Mouse (Mus musculus) lung, postnatal 10 days (tissue): Measurements from ENCODE around the gene Tmem136.

ENCODE experiments used
- DNase-seq: peaks from one replicate; pipeline ENCODE4 v3.0.0; 2021

Gene Tmem136

DNA sequence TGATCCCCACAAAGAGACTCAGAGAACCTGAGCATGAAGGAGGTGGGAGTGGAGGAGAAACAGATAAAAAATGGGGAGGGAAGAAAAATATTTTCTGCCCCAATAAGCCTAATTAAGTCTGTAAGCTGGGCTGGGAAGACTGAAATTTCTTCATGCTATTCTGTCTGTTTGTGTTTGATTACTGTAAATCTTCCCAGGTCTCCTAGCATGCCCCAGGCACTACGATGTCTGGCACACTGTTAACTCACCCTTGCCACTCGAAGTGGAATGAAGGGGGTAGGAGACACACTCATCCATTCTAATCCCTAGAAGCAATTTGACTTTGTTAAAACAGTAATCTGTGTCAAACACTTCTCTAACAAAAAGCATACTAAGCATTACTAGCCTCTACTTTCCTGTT lies 44.6 kb downstream of the Tmem136 start:
- DNase-seq, result no peak

DNA sequence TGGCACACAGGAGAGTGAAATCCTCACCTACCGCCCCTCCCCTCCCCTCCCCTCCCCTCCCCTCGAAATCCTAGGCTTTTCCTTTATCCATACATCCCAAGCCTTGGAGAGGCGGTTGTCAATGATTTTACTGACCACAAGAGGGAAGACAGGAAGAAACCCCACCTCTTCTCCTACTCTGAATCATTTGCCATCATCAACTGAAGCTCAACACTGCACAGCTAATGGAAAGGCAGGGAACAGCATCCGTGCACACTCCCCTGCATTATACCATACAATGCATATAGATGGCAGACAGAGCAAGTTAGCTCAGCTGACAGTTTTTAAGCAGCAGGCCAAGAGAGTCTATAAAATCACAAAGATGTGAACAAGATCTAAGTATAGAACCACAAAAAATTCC lies 45.2 kb downstream of the Tmem136 start:
- DNase-seq, result no peak

DNA sequence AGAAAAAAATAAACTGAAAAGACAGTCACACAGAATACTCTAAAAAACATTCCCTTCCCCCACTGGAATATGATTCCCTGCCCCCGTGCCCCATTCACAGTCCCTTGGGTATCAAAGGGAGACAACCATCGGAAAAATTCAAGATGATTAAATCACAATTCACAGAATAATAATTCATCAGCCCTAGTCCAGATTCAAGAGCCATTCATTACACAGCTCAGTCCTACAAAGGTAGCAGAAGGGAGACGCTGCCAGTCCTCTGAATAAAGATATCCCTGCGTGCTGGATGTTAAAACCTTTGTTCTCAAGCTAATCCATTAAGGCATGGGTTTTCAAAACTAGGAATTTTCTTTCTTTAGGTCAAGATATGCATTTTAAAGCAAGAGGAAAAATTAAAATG lies 45.8 kb downstream of the Tmem136 start:
- no peak for DNase-seq

DNA sequence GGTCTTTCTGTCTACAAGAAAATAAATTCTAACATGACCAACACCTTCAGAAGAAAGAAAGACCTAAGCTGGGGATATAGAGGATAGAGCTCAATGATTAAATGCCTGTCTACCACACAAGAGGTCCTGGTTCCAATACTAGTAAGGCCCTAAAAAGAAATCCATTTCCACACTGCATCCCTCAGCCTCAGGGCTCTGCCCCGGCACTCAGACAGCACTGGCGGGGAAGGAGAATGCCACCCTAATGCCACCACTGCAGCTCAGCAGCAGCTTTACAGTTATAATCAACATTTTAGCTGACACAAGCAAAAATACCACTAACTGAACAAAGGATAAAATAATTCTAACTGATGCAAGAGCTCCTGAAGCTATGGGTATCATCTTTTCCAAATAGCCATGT lies 46.2 kb downstream of the Tmem136 start:
- no peak for DNase-seq

DNA sequence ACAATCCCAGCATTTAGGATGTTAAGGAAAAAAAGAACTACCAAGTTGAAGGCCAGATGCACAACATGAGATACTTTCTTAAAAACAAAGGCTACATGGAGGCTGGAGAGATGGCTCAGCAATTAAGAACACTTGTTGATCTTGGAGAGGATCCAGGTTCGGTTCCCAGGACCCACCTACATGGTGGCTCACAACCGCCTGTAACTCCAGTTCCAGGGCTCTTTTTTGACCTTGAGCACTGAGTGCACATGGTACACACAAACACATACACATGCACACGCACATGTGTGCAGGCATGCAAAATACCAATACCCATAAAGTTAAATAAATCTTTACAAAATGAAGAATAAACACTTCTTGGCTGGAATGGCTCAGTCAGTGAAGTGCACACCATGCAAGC lies 48.5 kb downstream of the Tmem136 start:
- no peak for DNase-seq

DNA sequence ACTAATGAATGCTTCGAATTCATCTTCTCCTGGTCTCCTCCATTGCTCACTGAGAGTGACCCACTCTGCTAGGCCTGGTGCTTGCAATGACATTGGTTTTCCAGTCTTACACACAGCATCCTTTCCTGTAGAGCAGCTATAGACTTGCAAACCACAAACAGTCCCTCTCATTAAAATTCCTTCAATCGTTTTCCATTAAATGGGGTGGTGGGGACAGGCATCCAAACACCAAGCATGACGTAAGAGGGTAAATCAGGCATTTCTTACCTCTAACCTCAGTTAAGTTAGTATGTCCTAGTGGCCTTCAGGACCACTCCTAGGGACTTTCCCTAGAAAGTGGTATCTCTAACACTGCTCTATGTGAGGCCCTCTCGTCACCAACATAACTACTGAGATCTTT lies 51.1 kb downstream of the Tmem136 start:
- DNase-seq, result no peak

DNA sequence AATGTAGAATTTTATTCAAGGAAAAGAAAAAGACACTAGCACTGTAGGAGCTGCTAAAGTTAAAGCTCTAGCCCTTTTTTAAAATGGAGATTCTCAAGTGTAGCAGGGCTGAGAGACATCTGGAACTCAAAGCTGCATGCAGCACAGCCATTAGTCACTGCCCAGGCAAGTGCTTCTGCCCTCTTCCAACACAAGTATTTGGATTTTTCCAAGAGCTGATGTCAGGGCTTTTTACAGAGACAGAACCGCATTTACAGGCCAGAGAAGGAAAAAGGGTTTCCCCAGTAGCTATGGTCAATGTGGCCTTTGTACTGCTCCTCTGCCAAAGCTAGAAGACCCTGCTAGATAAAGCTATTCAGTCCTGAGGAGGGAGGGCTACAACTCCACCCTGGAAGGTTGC lies 54.8 kb downstream of the Tmem136 start:
- DNase-seq, result no peak
